Mouse (Mus musculus) kidney, postnatal 0 days (tissue): ENCODE results near the gene Iqgap1. TPM values are rescaled to one million over a fixed set of nuclear protein-coding genes. Genes with fewer than 3 reads are reported as not detected.

Experiments used
- ATAC-seq: fragments of 200-750 bp; cut with Nextera tagmentation; replicated peaks from 2 replicates; pipeline ENCODE4 v1.8.0; 2017; ENCODE audit warnings: low read depth, moderate number of reproducible peaks, moderate TSS enrichment, moderate library complexity; ENCODE audit not compliant: low FRiP score
- DNase-seq: peaks from one replicate; pipeline ENCODE4 v3.0.0-alpha.2; 2016; ENCODE audit warnings: low spot score
- H3K27ac ChIP-seq: fragments of 300-500 bp; sonication (generic); 2 replicates; pipeline ENCODE4 v1.5.1; 2014; ENCODE audit warnings: mild to moderate bottlenecking
- H3K27me3 ChIP-seq: fragments of 300-500 bp; sonication (generic); 2 replicates; pipeline ENCODE4 v1.6.1; 2014; ENCODE audit warnings: low read length, mixed read lengths; ENCODE audit not compliant: insufficient read depth
- H3K36me3 ChIP-seq: fragments of 300-500 bp; sonication (generic); 2 replicates; pipeline ENCODE4 v1.6.1; 2014; ENCODE audit warnings: low read length, mixed read lengths; ENCODE audit not compliant: insufficient read depth
- H3K4me1 ChIP-seq: fragments of 300-500 bp; sonication (generic); replicated peaks from 2 replicates; pipeline ENCODE4 v1.6.1; 2014; ENCODE audit warnings: antibody characterized with exemption, low read length, mixed read lengths; ENCODE audit not compliant: insufficient read depth
- H3K4me2 ChIP-seq: fragments of 300-500 bp; sonication (generic); 2 replicates; pipeline ENCODE4 v1.6.1; 2014; ENCODE audit warnings: mild to moderate bottlenecking, low read length, moderate library complexity, mixed read lengths
- H3K4me3 ChIP-seq: fragments of 300-500 bp; sonication (generic); replicated peaks from 2 replicates; pipeline ENCODE4 v1.5.1; 2014; ENCODE audit warnings: low read depth, low read length
- H3K9ac ChIP-seq: fragments of 300-500 bp; sonication (generic); 2 replicates; pipeline ENCODE4 v1.6.1; 2014; ENCODE audit warnings: low read depth, low read length
- H3K9me3 ChIP-seq: fragments of 300-500 bp; sonication (generic); replicated peaks from 2 replicates; pipeline ENCODE4 v1.6.1; 2016; ENCODE audit warnings: low read length, inconsistent platforms, mixed read lengths
- CTCF ChIP-seq: IDR thresholded peaks from 2 replicates; pipeline ENCODE4 v1.5.1; 2016; ENCODE audit warnings: antibody characterized with exemption, low read depth, mild to moderate bottlenecking, moderate library complexity
- WGBS: fragments of 180-500 bp; shearing (Covaris S2); extraction: QIAGEN DNeasy Blood & Tissue Kit; methylation state at CpG from one replicate; pipeline ENCODE4 v1.1.7; 2014; 5-methylcytosine and 5-hydroxymethylcytosine counted together
- polyA plus RNA-seq: library from polyadenylated mRNA; unstranded; fragments of >200 nt; fragmentation: Nextera tagmentation; extraction: Ambion mirVana; gene quantifications from 2 replicates; pipeline ENCODE4 v1.2.1, GENCODE M21; 2015

Gene Iqgap1
- polyA plus RNA-seq, 1 experiment from 2014 or later = 77.0 TPM

DNA sequence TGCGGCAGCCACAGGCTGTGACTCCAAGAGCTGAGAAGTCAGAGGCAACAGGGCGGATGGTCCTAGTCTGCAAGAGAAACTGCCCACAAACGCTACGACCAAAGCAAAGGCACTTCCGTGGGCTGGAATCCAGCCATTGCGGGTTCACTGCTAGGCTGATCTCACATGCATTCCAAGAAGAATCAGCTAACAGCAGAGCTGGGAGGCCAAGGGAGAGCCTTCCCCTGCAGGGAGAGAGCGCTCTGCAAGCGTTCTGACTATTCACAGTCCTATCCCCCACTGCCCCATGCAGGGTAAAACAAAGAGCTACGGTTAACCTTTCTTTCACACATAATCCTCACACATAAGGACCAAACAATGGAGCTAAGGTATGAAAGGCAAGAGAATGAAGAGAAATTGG is 80.5 kb downstream of the Iqgap1 start:
- no peak for ATAC-seq
- Histone ChIP-seq H3K9ac (no peak overlapping the region), H3K4me1 (no peaks in the 10 kb centered on the region)

DNA sequence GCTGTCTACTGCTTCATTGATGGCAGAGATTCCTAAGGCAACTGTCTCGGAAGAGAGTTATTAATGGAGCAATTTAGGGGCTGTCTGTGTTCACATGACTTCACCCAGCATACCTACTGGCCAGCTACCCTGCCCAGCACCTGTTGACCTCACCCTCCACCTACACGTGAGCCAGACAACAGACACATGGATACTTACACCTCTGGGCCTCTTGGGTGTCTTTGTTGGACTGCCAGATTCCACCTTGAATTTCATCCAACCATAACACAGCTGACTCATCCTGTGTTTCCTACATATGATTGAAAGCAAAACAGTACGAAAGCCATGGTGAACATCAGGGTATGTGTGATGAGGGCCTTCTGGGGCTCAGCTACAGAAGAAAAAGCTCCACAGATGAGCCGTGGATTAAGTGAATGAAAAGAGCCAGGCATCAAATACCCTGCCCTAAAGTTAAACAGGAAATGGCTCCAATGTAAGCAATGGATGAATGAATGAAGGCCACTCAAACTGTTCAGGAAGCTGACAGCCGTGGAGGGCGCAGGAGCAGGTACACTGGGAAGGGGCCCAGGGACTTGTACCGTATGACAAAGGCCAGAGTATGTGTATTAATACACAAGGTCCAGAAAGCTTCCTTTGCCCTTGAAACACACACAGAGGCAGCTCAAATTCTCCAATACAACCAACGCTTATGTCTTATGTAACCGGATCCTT is 81.7 kb downstream of the Iqgap1 start:
- peaks cover 60% of the 10 kb centered on the region for H3K36me3 ChIP-seq
- no peaks in the 10 kb centered on the region for H3K4me1 ChIP-seq
- WGBS = 63% methylated on average over 9 of the region's 9 CpGs
- no peak for TF ChIP-seq CTCF
- no peak overlapping the region for H3K27ac ChIP-seq
- no peaks in the 10 kb centered on the region for H3K27me3 ChIP-seq
- H3K9me3 ChIP-seq = no peaks in the 10 kb centered on the region
- no peak overlapping the region for H3K4me3 ChIP-seq
- ATAC-seq (no peak), DNase-seq (no peak)
- no peak overlapping the region for H3K9ac ChIP-seq
- no peak overlapping the region for H3K4me2 ChIP-seq

More for the DNA sequence above, 80.5 kb downstream of the Iqgap1 start:
- no peak overlapping the region for H3K4me2 ChIP-seq
- WGBS = 51% methylated on average over 9 of the region's 9 CpGs
- H3K9me3 ChIP-seq = no peaks in the 10 kb centered on the region
- H3K36me3 ChIP-seq = peaks cover 61% of the 10 kb centered on the region
- no peak overlapping the region for H3K4me3 ChIP-seq
- no peaks in the 10 kb centered on the region for H3K27me3 ChIP-seq
- H3K27ac ChIP-seq = no peak overlapping the region
- no peak for TF ChIP-seq CTCF
- DNase-seq = peak; percentile 54

DNA sequence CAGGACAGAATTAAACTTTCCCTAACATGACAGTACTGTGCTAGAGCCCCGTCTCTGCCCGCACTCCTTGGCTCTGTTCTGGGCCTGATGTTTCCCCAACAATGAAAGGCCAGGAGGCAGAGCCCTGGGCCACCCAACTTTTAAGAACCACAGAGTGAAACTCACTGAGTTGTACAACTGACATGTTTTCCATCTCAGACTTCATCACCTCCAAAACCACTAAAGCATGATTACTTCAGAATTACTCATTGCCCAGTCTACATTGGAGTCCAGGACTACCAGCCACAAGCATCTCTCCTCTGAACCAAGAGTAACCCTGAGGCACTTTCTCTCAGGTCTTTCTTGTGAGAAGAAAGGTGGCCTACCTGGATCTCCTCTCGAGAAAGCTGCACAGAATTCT is 83.1 kb downstream of the Iqgap1 start:
- no peak for TF ChIP-seq CTCF
- Histone ChIP-seq H3K4me2 (no peak overlapping the region), H3K4me3 (no peak overlapping the region), H3K4me1 (no peaks in the 10 kb centered on the region), H3K36me3 (peaks cover 61% of the 10 kb centered on the region), H3K27me3 (no peaks in the 10 kb centered on the region), H3K9me3 (no peaks in the 10 kb centered on the region), H3K9ac (no peak overlapping the region), H3K27ac (no peak overlapping the region)
- ATAC-seq (no peak), DNase-seq (no peak)
- whole genome bisulfite sequencing = 88% methylated on average over 3 of the region's 3 CpGs

DNA sequence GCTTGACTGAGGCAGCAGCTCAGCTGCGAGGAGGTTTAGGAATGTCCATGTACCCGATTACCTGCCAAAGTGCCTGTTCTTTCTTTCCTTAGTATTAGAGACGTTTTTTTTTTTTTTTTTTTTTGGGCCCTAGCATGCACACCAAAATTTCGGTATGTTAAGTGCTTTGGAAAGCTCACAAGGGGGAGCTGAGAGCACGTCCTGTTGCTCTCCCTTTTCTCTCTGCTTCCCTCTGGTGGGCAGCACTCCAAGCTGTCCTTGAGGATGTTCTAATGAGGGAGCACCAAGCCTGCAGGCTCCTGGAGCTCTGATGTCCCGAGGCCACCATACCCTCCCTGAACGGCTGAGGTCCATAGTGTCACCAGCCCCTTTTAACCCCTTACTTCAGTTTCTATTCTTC is 84.8 kb downstream of the Iqgap1 start:
- DNase-seq = peak; percentile 93
- Histone ChIP-seq H3K36me3 (peaks cover 63% of the 10 kb centered on the region), H3K27me3 (no peaks in the 10 kb centered on the region), H3K9ac (no peak overlapping the region), H3K27ac (no peak overlapping the region), H3K4me3 (no peak overlapping the region), H3K4me1 (no peaks in the 10 kb centered on the region), H3K9me3 (no peaks in the 10 kb centered on the region), H3K4me2 (no peak overlapping the region)
- ATAC-seq = peak; percentile 70; the same call in 1 of the 2 replicates
- peak; percentile 92 for TF ChIP-seq CTCF
- 25% methylated on average over 7 of the region's 7 CpGs for WGBS

DNA sequence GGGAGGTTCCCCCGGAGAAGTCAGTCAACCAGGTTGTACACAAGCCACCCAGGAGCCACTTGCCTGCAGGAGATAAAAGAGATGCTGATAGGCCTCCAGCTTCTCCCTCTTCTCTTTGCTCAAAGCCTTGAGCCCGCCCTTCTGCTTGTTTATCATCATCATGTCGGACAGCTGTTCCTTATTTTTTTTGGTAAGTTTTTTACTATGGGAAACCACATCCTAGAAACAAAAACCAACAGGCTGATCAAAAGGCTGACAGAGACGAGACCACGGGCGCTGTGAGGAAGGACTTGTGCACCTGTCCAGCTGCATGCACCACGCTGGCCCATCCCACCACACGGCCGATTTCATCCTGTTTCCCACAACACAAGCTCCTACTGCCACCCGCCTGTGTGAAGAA is 89.6 kb downstream of the Iqgap1 start:
- WGBS = 78% methylated on average over 10 of the region's 10 CpGs
- no peak overlapping the region for H3K4me2 ChIP-seq
- H3K4me1 ChIP-seq = no peaks in the 10 kb centered on the region
- H3K27me3 ChIP-seq = no peaks in the 10 kb centered on the region
- H3K36me3 ChIP-seq = peaks cover 77% of the 10 kb centered on the region
- H3K27ac ChIP-seq = no peak overlapping the region
- ATAC-seq = no peak
- TF ChIP-seq CTCF = no peak
- DNase-seq = no peak
- no peak overlapping the region for H3K4me3 ChIP-seq
- no peaks in the 10 kb centered on the region for H3K9me3 ChIP-seq
- H3K9ac ChIP-seq = no peak overlapping the region

DNA sequence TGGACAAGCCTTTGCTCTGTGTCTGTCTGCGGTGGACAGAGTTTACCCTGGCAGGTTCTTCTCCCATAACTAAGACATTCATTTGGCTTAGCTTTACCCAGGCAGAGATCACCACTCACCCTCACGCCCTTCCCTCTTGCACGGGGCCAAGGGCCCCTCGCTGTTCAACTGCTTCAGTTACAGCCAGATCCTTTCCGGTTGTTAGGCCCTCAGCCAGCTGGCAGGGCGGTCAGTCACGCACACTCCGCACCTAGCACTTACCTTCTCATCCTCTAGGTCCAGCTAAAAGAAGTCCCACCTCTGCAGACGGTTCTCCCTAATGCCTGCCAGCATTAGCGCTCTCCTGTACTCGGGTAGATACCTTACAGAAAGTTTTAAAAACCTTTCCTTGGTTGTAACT is 92.8 kb downstream of the Iqgap1 start:
- H3K4me1 ChIP-seq = no peaks in the 10 kb centered on the region
- H3K9me3 ChIP-seq = no peaks in the 10 kb centered on the region
- H3K27me3 ChIP-seq = no peaks in the 10 kb centered on the region
- no peak for TF ChIP-seq CTCF
- DNase-seq (no peak), ATAC-seq (no peak)
- H3K4me2 ChIP-seq = no peak overlapping the region
- H3K9ac ChIP-seq = no peak overlapping the region
- peaks cover 74% of the 10 kb centered on the region for H3K36me3 ChIP-seq
- no peak overlapping the region for H3K4me3 ChIP-seq
- no peak overlapping the region for H3K27ac ChIP-seq
- WGBS = 66% methylated on average over 11 of the region's 11 CpGs

DNA sequence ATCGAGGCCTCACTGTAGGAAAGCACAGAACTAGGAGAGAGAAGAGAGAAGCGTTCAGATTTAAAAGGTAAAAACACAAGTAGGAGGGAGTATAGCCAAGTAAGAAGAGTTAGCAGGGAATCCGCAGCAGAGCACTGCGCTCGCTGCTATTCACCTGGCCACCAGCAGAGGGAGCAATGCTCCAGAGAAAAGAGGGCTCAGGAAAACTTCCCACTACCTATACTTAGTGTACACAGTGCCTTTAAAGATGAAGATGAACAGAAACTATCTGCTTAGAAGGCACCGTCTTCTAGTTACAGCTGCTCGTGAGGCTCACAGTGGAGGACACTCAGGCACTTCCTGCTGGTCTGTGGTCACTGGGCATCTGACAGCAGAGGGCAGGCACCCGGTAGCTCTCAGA is 96.1 kb downstream of the Iqgap1 start:
- H3K27ac ChIP-seq = no peak overlapping the region
- H3K4me3 ChIP-seq = no peak overlapping the region
- no peaks in the 10 kb centered on the region for H3K4me1 ChIP-seq
- TF ChIP-seq CTCF = peak; percentile 95
- H3K9ac ChIP-seq = no peak overlapping the region
- 26% methylated on average over 8 of the region's 8 CpGs for WGBS
- no peaks in the 10 kb centered on the region for H3K9me3 ChIP-seq
- ATAC-seq (no peak), DNase-seq (peak; percentile 89)
- H3K4me2 ChIP-seq = no peak overlapping the region
- H3K27me3 ChIP-seq = no peaks in the 10 kb centered on the region
- H3K36me3 ChIP-seq = peaks cover 77% of the 10 kb centered on the region
